Mouse (Mus musculus): Measurements from ENCODE around the gene Pten. TPM values are rescaled to one million over a fixed set of nuclear protein-coding genes. Genes with fewer than 3 reads are reported as not detected.
"Not testable (repeated sequence)": the region's sequence is repeated elsewhere in the genome, so short reads cannot be mapped to it uniquely, and the experiment has no call there.

Gene Pten
- total and polyA plus RNA-seq, 3 experiments = 31.4 to 134 (median 105) TPM

DNA sequence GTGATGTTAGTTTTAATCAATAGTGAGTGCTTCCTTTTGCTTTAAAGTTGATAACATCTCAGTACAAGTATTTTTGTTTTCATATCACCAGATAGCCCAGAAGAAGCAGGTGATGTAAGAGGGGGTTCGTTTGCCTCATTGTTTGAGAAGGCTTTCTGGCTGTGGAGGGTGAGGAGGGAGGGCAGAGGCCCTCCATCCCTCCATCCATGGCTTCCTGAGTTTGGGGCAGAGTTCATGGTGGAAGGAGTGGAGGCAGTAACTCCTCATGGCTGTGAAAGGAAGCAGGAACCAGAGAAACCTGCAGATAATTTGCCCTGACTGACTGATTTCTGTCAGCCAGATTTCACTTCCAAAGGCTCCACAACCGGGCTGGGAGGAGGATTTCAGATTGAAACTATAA, 21.1 kb downstream of the Pten start:
- H3K4me1 ChIP-seq (ENCODE audit: insufficient read depth, low read depth, low read length) = peaks cover 14% of the 10 kb centered on the region
- H3K27me3 ChIP-seq (ENCODE audit: insufficient read depth, low read length) = no peaks in the 10 kb centered on the region
- H3K4me3 ChIP-seq (ENCODE audit: low read depth, low read length) = no peak overlapping the region
- no peak for TF ChIP-seq GATA1 (IDR thresholded peaks at IDR 0.05; ENCODE audit: borderline replicate concordance, low read length)
- no peak for TF ChIP-seq GATA2 (IDR thresholded peaks at IDR 0.05; ENCODE audit: borderline replicate concordance, low read depth, low read length)
- TF ChIP-seq CTCF (IDR thresholded peaks at IDR 0.05; ENCODE audit: low read depth, low read length) = no peak
- TF ChIP-seq POLR2AphosphoS5 (IDR thresholded peaks at IDR 0.05; ENCODE audit: insufficient replicate concordance, low read depth, low read length) = no peak
- no peak for TF ChIP-seq TAL1 (conservative IDR thresholded peaks at IDR 0.05; ENCODE audit: low read depth, low read length)
- no peaks in the 10 kb centered on the region for H3K9me3 ChIP-seq (replicated peaks)
- H3K36me3 ChIP-seq (replicated peaks) = peaks cover 38% of the 10 kb centered on the region
- ATAC-seq (ENCODE audit: extremely low read depth, insufficient number of reproducible peaks, low FRiP score, poor library complexity, severe bottlenecking) (no peak), DNase-seq (ENCODE audit: low spot score) (no peak)

DNA sequence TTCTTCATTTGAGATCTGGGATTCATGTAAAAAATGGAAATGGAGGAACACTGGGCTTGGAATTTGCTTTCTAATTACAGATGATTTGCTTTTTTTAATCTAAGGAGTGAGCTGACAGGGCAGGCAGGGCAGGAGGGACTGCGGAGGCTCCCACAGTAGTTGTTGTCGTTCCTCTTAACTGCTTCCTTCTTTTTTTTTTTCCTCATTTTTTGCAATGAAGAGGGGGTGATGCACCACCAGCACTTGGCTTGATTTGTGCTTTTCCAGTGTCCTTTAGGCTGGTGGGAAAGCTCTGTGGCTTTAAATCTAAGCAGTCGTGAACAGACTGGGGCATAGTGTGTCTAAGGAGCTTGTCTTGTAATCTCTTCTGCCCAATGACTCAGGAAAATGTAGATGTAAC, 21.8 kb downstream of the Pten start:
- no peak for DNase-seq (ENCODE audit: low spot score)
- peaks cover 12% of the 10 kb centered on the region for H3K4me1 ChIP-seq (ENCODE audit: insufficient read depth, low read depth, low read length)
- no peak overlapping the region for H3K4me3 ChIP-seq (ENCODE audit: low read depth, low read length)
- TF ChIP-seq TAL1 (conservative IDR thresholded peaks at IDR 0.05; ENCODE audit: low read depth, low read length) = no peak
- TF ChIP-seq GATA1 (IDR thresholded peaks at IDR 0.05; ENCODE audit: borderline replicate concordance, low read length) = no peak
- no peak for TF ChIP-seq POLR2AphosphoS5 (IDR thresholded peaks at IDR 0.05; ENCODE audit: insufficient replicate concordance, low read depth, low read length)
- no peak for TF ChIP-seq GATA2 (IDR thresholded peaks at IDR 0.05; ENCODE audit: borderline replicate concordance, low read depth, low read length)
- TF ChIP-seq CTCF (IDR thresholded peaks at IDR 0.05; ENCODE audit: low read depth, low read length) = no peak
- H3K36me3 ChIP-seq (replicated peaks) = peaks cover 40% of the 10 kb centered on the region
- no peaks in the 10 kb centered on the region for H3K9me3 ChIP-seq (replicated peaks)
- no peak for ATAC-seq (ENCODE audit: extremely low read depth, insufficient number of reproducible peaks, low FRiP score, poor library complexity, severe bottlenecking)
- no peaks in the 10 kb centered on the region for H3K27me3 ChIP-seq (ENCODE audit: insufficient read depth, low read length)

- Histone ChIP-seq H3K9me3 (replicated peaks) (no peaks in the 10 kb centered on the region), H3K36me3 (replicated peaks) (peaks cover 45% of the 10 kb centered on the region), H3K27me3 (ENCODE audit: insufficient read depth, low read length) (no peaks in the 10 kb centered on the region), H3K4me1 (ENCODE audit: insufficient read depth, low read depth, low read length) (peaks cover 14% of the 10 kb centered on the region), H3K4me3 (ENCODE audit: low read depth, low read length) (no peak overlapping the region)
- ATAC-seq (ENCODE audit: extremely low read depth, insufficient number of reproducible peaks, low FRiP score, poor library complexity, severe bottlenecking) = no peak
- TF ChIP-seq CTCF (IDR thresholded peaks at IDR 0.05; ENCODE audit: low read depth, low read length) (no peak), POLR2AphosphoS5 (IDR thresholded peaks at IDR 0.05; ENCODE audit: insufficient replicate concordance, low read depth, low read length) (no peak), GATA1 (IDR thresholded peaks at IDR 0.05; ENCODE audit: borderline replicate concordance, low read length) (no peak), GATA2 (IDR thresholded peaks at IDR 0.05; ENCODE audit: borderline replicate concordance, low read depth, low read length) (no peak), TAL1 (conservative IDR thresholded peaks at IDR 0.05; ENCODE audit: low read depth, low read length) (no peak)
- no peak for DNase-seq (ENCODE audit: low spot score)
These were observed 24.2 kb downstream of the Pten start for GRCm38 (mm10) chr19:32781305-32782071.

DNA sequence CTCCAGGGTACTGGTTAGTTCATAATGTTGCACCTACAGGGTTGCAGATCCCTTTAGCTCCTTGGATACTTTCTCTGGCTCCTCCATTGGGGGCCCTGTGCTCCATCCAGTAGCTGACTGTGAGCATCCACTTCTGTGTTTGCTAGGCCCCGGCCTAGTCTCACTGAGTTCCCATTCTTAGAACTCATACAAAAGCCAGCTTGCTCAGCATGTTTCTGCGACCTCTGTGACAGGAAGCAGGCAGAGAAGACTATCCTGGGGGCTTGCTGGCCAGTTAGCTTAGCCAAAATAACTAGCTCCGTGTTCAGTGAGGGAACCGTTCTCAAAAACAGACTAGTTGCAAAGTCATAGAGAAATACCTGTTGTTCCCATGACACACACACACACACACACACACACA, 30.1 kb downstream of the Pten start:
- not testable (repeated sequence) for H3K4me3 ChIP-seq (ENCODE audit: low read depth, low read length); ATAC-seq (ENCODE audit: extremely low read depth, insufficient number of reproducible peaks, low FRiP score, poor library complexity, severe bottlenecking); H3K27me3 ChIP-seq (ENCODE audit: insufficient read depth, low read length); H3K9me3 ChIP-seq (replicated peaks); DNase-seq (ENCODE audit: low spot score)
- H3K36me3 ChIP-seq (replicated peaks) = peaks cover 45% of the 10 kb centered on the region
- H3K4me1 ChIP-seq (ENCODE audit: insufficient read depth, low read depth, low read length) = peaks cover 19% of the 10 kb centered on the region

- not testable (repeated sequence) for H3K4me3 ChIP-seq (ENCODE audit: low read depth, low read length); H3K27me3 ChIP-seq (ENCODE audit: insufficient read depth, low read length); DNase-seq (ENCODE audit: low spot score); H3K9me3 ChIP-seq (replicated peaks); ATAC-seq (ENCODE audit: extremely low read depth, insufficient number of reproducible peaks, low FRiP score, poor library complexity, severe bottlenecking)
- peaks cover 41% of the 10 kb centered on the region for H3K36me3 ChIP-seq (replicated peaks)
- H3K4me1 ChIP-seq (ENCODE audit: insufficient read depth, low read depth, low read length) = peaks cover 19% of the 10 kb centered on the region
These were observed 30.7 kb downstream of the Pten start for GRCm38 (mm10) chr19:32788016-32788415.

- Histone ChIP-seq H3K36me3 (replicated peaks) (peaks cover 36% of the 10 kb centered on the region), H3K9me3 (replicated peaks) (no peaks in the 10 kb centered on the region), H3K27me3 (ENCODE audit: insufficient read depth, low read length) (no peaks in the 10 kb centered on the region), H3K4me1 (ENCODE audit: insufficient read depth, low read depth, low read length) (peaks cover 21% of the 10 kb centered on the region), H3K4me3 (ENCODE audit: low read depth, low read length) (no peak overlapping the region)
- ATAC-seq (ENCODE audit: extremely low read depth, insufficient number of reproducible peaks, low FRiP score, poor library complexity, severe bottlenecking) (no peak), DNase-seq (ENCODE audit: low spot score) (no peak)
- TF ChIP-seq POLR2AphosphoS5 (IDR thresholded peaks at IDR 0.05; ENCODE audit: insufficient replicate concordance, low read depth, low read length) = no peak
- no peak for TF ChIP-seq GATA1 (IDR thresholded peaks at IDR 0.05; ENCODE audit: borderline replicate concordance, low read length)
- no peak for TF ChIP-seq GATA2 (IDR thresholded peaks at IDR 0.05; ENCODE audit: borderline replicate concordance, low read depth, low read length)
- TF ChIP-seq CTCF (IDR thresholded peaks at IDR 0.05; ENCODE audit: low read depth, low read length) = no peak
These were observed 32.2 kb downstream of the Pten start for GRCm38 (mm10) chr19:32789535-32789934.

DNA sequence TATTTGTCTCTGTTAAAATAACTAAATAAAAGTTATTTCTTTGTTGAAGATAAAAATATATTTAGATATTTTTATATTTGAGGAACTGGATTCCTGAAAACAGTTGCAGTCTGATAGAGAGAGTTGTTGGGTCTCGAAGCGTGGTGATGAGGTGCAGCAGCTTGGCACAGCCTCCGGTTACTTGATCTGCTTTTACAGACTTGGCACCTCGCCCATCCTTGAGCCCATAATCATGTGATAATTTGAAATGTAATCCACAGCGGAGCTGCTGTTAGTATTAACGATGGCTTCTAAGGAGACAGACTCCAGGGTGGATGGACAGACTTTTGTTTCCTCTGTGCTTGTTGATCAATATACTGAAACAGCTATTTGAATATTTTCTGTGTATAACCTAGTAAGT, 35.3 kb downstream of the Pten start:
- Histone ChIP-seq H3K9me3 (replicated peaks) (no peaks in the 10 kb centered on the region), H3K4me3 (ENCODE audit: low read depth, low read length) (no peak overlapping the region), H3K27me3 (ENCODE audit: insufficient read depth, low read length) (no peaks in the 10 kb centered on the region), H3K36me3 (replicated peaks) (peaks cover 29% of the 10 kb centered on the region), H3K4me1 (ENCODE audit: insufficient read depth, low read depth, low read length) (peaks cover 14% of the 10 kb centered on the region)
- no peak for TF ChIP-seq GATA2 (IDR thresholded peaks at IDR 0.05; ENCODE audit: borderline replicate concordance, low read depth, low read length)
- TF ChIP-seq GATA1 (IDR thresholded peaks at IDR 0.05; ENCODE audit: borderline replicate concordance, low read length) = no peak
- no peak for TF ChIP-seq TAL1 (conservative IDR thresholded peaks at IDR 0.05; ENCODE audit: low read depth, low read length)
- no peak for TF ChIP-seq CTCF (IDR thresholded peaks at IDR 0.05; ENCODE audit: low read depth, low read length)
- TF ChIP-seq POLR2AphosphoS5 (IDR thresholded peaks at IDR 0.05; ENCODE audit: insufficient replicate concordance, low read depth, low read length) = no peak
- DNase-seq (ENCODE audit: low spot score) (no peak), ATAC-seq (ENCODE audit: extremely low read depth, insufficient number of reproducible peaks, low FRiP score, poor library complexity, severe bottlenecking) (no peak)

Data from G1E (cell line).